Mouse (Mus musculus) embryonic fibroblast, embryonic 13.5 days (primary cell): ENCODE measurements around the gene Srsf3.

ENCODE experiments used
- CTCF ChIP-seq: IDR thresholded peaks from 2 replicates; pipeline ENCODE4 v1.5.1; 2011; ENCODE audit warnings: mild to moderate bottlenecking, control low read depth, low read length, moderate library complexity, borderline replicate concordance; ENCODE audit not compliant: insufficient read depth
- POLR2A ChIP-seq: IDR thresholded peaks from 2 replicates; pipeline ENCODE4 v1.6.1; 2011; ENCODE audit warnings: low read depth, mild to moderate bottlenecking, control low read depth, low read length, moderate library complexity

GRCm38 (mm10) chr17:28994615-28995014 lies 37.8 kb upstream of the Srsf3 start:
- TF ChIP-seq CTCF (no peak), POLR2A (no peak)
